Mouse (Mus musculus) stomach, embryonic 16.5 days (tissue): ENCODE results near the gene Chchd1. TPM values are rescaled to one million over a fixed set of nuclear protein-coding genes. Genes with fewer than 3 reads are reported as not detected.

Experiments used
- ATAC-seq: fragments of 200-750 bp; cut with Nextera tagmentation; 2 replicates; pipeline ENCODE4 v1.8.0; 2017; ENCODE audit warnings: moderate number of reproducible peaks, moderate TSS enrichment; ENCODE audit not compliant: insufficient read depth, low FRiP score
- H3K27ac ChIP-seq: fragments of 300-500 bp; sonication (generic); 2 replicates; pipeline ENCODE4 v1.5.1; 2014; ENCODE audit warnings: low read length
- H3K27me3 ChIP-seq: fragments of 300-500 bp; sonication (generic); 2 replicates; pipeline ENCODE4 v1.6.1; 2014; ENCODE audit warnings: low read length, control low read depth, mixed read lengths; ENCODE audit not compliant: control insufficient read depth, insufficient read depth
- H3K36me3 ChIP-seq: fragments of 300-500 bp; sonication (generic); 2 replicates; pipeline ENCODE4 v1.6.1; 2014; ENCODE audit warnings: low read length; ENCODE audit not compliant: control insufficient read depth, insufficient read depth
- H3K4me1 ChIP-seq: fragments of 300-500 bp; sonication (generic); 2 replicates; pipeline ENCODE4 v1.6.1; 2014; ENCODE audit warnings: low read length, control low read depth, mixed read lengths; ENCODE audit not compliant: control insufficient read depth, insufficient read depth
- H3K4me2 ChIP-seq: fragments of 300-500 bp; sonication (generic); 2 replicates; pipeline ENCODE4 v1.6.1; 2014; ENCODE audit warnings: low read depth, low read length, mixed read lengths
- H3K4me3 ChIP-seq: fragments of 300-500 bp; sonication (generic); replicated peaks from 2 replicates; pipeline ENCODE4 v1.5.1; 2014; ENCODE audit warnings: mild to moderate bottlenecking, low read length
- H3K9ac ChIP-seq: fragments of 300-500 bp; sonication (generic); 2 replicates; pipeline ENCODE4 v1.6.1; 2014; ENCODE audit warnings: low read length
- H3K9me3 ChIP-seq: fragments of 300-500 bp; sonication (generic); replicated peaks from 2 replicates; pipeline ENCODE4 v1.6.1; 2016; ENCODE audit warnings: low read length, control low read depth; ENCODE audit not compliant: control insufficient read depth
- WGBS: fragments of 180-500 bp; shearing (Covaris S2); extraction: QIAGEN DNeasy Blood & Tissue Kit; methylation state at CpG from one replicate; pipeline ENCODE4 v1.1.7; 2014; 5-methylcytosine and 5-hydroxymethylcytosine counted together
- polyA plus RNA-seq: library from polyadenylated mRNA; unstranded; fragments of >200 nt; fragmentation: Nextera tagmentation; extraction: Ambion mirVana; gene quantifications from 2 replicates; pipeline ENCODE4 v1.2.1, GENCODE M21; 2015

Chchd1 gene
- polyA plus RNA-seq, result 149 and 187 TPM in 2 replicates

- Histone ChIP-seq H3K36me3 (peaks cover 4% of the 10 kb centered on the region; the same call in 1 of the 2 replicates), H3K4me2 (peak within 1 kb of the TSS; percentile 68), H3K4me1 (peaks cover 28% of the 10 kb centered on the region), H3K9ac (peak within 1 kb of the TSS; percentile 94), H3K27me3 (no peaks in the 10 kb centered on the region), H3K4me3 (peak within 1 kb of the TSS; percentile 93), H3K9me3 (no peaks in the 10 kb centered on the region), H3K27ac (peak within 1 kb of the TSS; percentile 90)
- WGBS, result under 1% methylated on average over 61 of the region's 61 CpGs
- peak; percentile 78 for ATAC-seq
Observed at GRCm38 (mm10) chr14:20702741-20703381, at the start of gene Chchd1. TSS of gene Chchd1 (plus strand) at chr14:20703006.

- 65% methylated on average over 9 of the region's 9 CpGs for WGBS
- H3K27ac ChIP-seq, result no peak overlapping the region; the same call in 1 of the 2 replicates
Observed at GRCm38 (mm10) chr14:20654690-20655421, 48.0 kb upstream of the Chchd1 start.

GRCm38 (mm10) chr14:20655731-20656130 is 47.1 kb upstream of the Chchd1 start:
- no peak overlapping the region for H3K4me3 ChIP-seq
- no peaks in the 10 kb centered on the region for H3K36me3 ChIP-seq
- H3K27ac ChIP-seq, result no peak overlapping the region
- 74% methylated on average over 9 of the region's 9 CpGs for WGBS
- no peaks in the 10 kb centered on the region for H3K9me3 ChIP-seq
- peaks cover 6% of the 10 kb centered on the region; the same call in 1 of the 2 replicates for H3K4me1 ChIP-seq
- H3K4me2 ChIP-seq, result no peak overlapping the region
- H3K9ac ChIP-seq, result no peak overlapping the region
- no peak for ATAC-seq
- H3K27me3 ChIP-seq, result no peaks in the 10 kb centered on the region

More at GRCm38 (mm10) chr14:20654690-20655421, 48.0 kb upstream of the Chchd1 start:
- Histone ChIP-seq H3K9me3 (no peaks in the 10 kb centered on the region), H3K4me1 (no peaks in the 10 kb centered on the region), H3K4me2 (no peak overlapping the region), H3K36me3 (no peaks in the 10 kb centered on the region), H3K27me3 (no peaks in the 10 kb centered on the region), H3K4me3 (no peak overlapping the region), H3K9ac (no peak overlapping the region)
- no peak for ATAC-seq

GRCm38 (mm10) chr14:20656361-20656760 is 46.4 kb upstream of the Chchd1 start, which contains the start of gene Myoz1:
TSS of gene Myoz1 (minus strand) at chr14:20656540.
- Histone ChIP-seq H3K9ac (no peak within 1 kb of the TSS), H3K4me3 (no peak within 1 kb of the TSS), H3K36me3 (no peaks in the 10 kb centered on the region), H3K27me3 (no peaks in the 10 kb centered on the region), H3K4me1 (peaks cover 6% of the 10 kb centered on the region; the same call in 1 of the 2 replicates), H3K9me3 (no peaks in the 10 kb centered on the region), H3K4me2 (no peak within 1 kb of the TSS), H3K27ac (no peak within 1 kb of the TSS)
- 48% methylated on average over 11 of the region's 11 CpGs for WGBS
- no peak for ATAC-seq

- H3K27me3 ChIP-seq, result peaks cover 3% of the 10 kb centered on the region; the same call in 1 of the 2 replicates
- no peak overlapping the region for H3K4me2 ChIP-seq
- H3K9me3 ChIP-seq, result no peaks in the 10 kb centered on the region
- H3K27ac ChIP-seq, result no peak overlapping the region
- ATAC-seq, result no peak
- H3K4me1 ChIP-seq, result peaks cover 16% of the 10 kb centered on the region
- no peak overlapping the region for H3K9ac ChIP-seq
- no peaks in the 10 kb centered on the region for H3K36me3 ChIP-seq
- H3K4me3 ChIP-seq, result no peak overlapping the region
Observed at GRCm38 (mm10) chr14:20658326-20658725, 44.5 kb upstream of the Chchd1 start.

- H3K9ac ChIP-seq, result no peak overlapping the region
- H3K4me2 ChIP-seq, result no peak overlapping the region
- no peaks in the 10 kb centered on the region for H3K36me3 ChIP-seq
- no peak for ATAC-seq
- H3K4me3 ChIP-seq, result no peak overlapping the region
- 85% methylated on average over 6 of the region's 6 CpGs for WGBS
- H3K27ac ChIP-seq, result no peak overlapping the region
- peaks cover 3% of the 10 kb centered on the region; the same call in 1 of the 2 replicates for H3K27me3 ChIP-seq
- peaks cover 16% of the 10 kb centered on the region for H3K4me1 ChIP-seq
- no peaks in the 10 kb centered on the region for H3K9me3 ChIP-seq
Observed at GRCm38 (mm10) chr14:20658902-20659301, 43.9 kb upstream of the Chchd1 start.

- Histone ChIP-seq H3K9ac (no peak overlapping the region), H3K27me3 (peaks cover 3% of the 10 kb centered on the region; the same call in 1 of the 2 replicates), H3K4me2 (no peak overlapping the region), H3K4me3 (no peak overlapping the region), H3K4me1 (peaks cover 16% of the 10 kb centered on the region), H3K9me3 (no peaks in the 10 kb centered on the region), H3K27ac (no peak overlapping the region), H3K36me3 (no peaks in the 10 kb centered on the region)
- 97% methylated on average over 7 of the region's 7 CpGs for WGBS
- no peak for ATAC-seq
Observed at GRCm38 (mm10) chr14:20659687-20660086, 43.1 kb upstream of the Chchd1 start.

- Histone ChIP-seq H3K4me2 (peak overlapping the region; percentile 94), H3K9ac (peak overlapping the region; percentile 90)
- 2% methylated on average over 52 of the region's 52 CpGs for WGBS
Observed at GRCm38 (mm10) chr14:20660827-20661660, 41.8 kb upstream of the Chchd1 start.

More at GRCm38 (mm10) chr14:20660827-20661660, 41.8 kb upstream of the Chchd1 start:
- Histone ChIP-seq H3K4me1 (peaks cover 16% of the 10 kb centered on the region), H3K4me3 (peak overlapping the region; percentile 77), H3K27me3 (peaks cover 3% of the 10 kb centered on the region; the same call in 1 of the 2 replicates), H3K9me3 (no peaks in the 10 kb centered on the region), H3K36me3 (no peaks in the 10 kb centered on the region), H3K27ac (peak overlapping the region; percentile 95)
- ATAC-seq, result peak; percentile 88
